In genomic region chr1:127956524-127956923, GRCm38 (mm10) we compare ENCODE assay signal across 25 mouse cellular contexts.
"Had no signal": no experiment of that assay in that cellular context is flagged by ENCODE, and none has a peak within 500 bp of the region (broad histone marks: within the 10 kb centered on the region; RNA-seq: fewer than 3 reads in every experiment).

No protein-coding gene starts in this region.

- DNase-seq: gastrocnemius, adult 2 months; gastrocnemius, postnatal 10 days; gastrocnemius, postnatal 25 days; heart, postnatal 10 days; heart, postnatal 4 days; kidney, adult 18-20 months; kidney, adult 8-10 months; kidney, postnatal 10 days; kidney, postnatal 25 days; kidney, postnatal 4 days; liver; liver, embryonic 13.5 days had no signal

- H3K9me3 ChIP-seq: heart, embryonic 10.5 days; heart, embryonic 12.5 days; hindbrain, embryonic 10.5 days; hindbrain, embryonic 12.5 days; hindbrain, embryonic 15.5 days; intestine, embryonic 15.5 days; limb, embryonic 10.5 days; limb, embryonic 12.5 days; liver, embryonic 13.5 days; liver, embryonic 15.5 days had no signal

- H3K9ac ChIP-seq: heart, embryonic 12.5 days; hindbrain, embryonic 12.5 days; hindbrain, embryonic 15.5 days; intestine, embryonic 15.5 days; limb, embryonic 12.5 days; liver, embryonic 13.5 days; liver, embryonic 15.5 days had no signal

- H3K27me3 ChIP-seq: heart, embryonic 12.5 days; hindbrain, embryonic 12.5 days; hindbrain, embryonic 15.5 days; intestine, embryonic 15.5 days; limb, embryonic 12.5 days; liver, embryonic 13.5 days; liver, embryonic 15.5 days had no signal

- H3K27ac ChIP-seq: gastrocnemius, adult 2 months; heart, embryonic 10.5 days; hindbrain, embryonic 10.5 days; hindbrain, embryonic 12.5 days; hindbrain, embryonic 15.5 days; intestine, embryonic 15.5 days; layer of hippocampus, adult 2 months; limb, embryonic 10.5 days; limb, embryonic 12.5 days; liver, embryonic 13.5 days; liver, embryonic 15.5 days had no signal

- H3K4me3 ChIP-seq: gastrocnemius, adult 2 months; heart, embryonic 10.5 days; heart, embryonic 12.5 days; hindbrain, embryonic 10.5 days; hindbrain, embryonic 12.5 days; hindbrain, embryonic 15.5 days; intestine, embryonic 15.5 days; layer of hippocampus, adult 2 months; limb, embryonic 10.5 days; limb, embryonic 12.5 days; liver, embryonic 13.5 days; liver, embryonic 15.5 days had no signal

- H3K4me2 ChIP-seq: heart, embryonic 12.5 days; hindbrain, embryonic 12.5 days; hindbrain, embryonic 15.5 days; intestine, embryonic 15.5 days; limb, embryonic 12.5 days; liver, embryonic 11.5 days; liver, embryonic 13.5 days; liver, embryonic 15.5 days had no signal

- H3K4me1 ChIP-seq: intestine, embryonic 15.5 days; limb, embryonic 10.5 days; liver, embryonic 13.5 days; liver, embryonic 15.5 days had no signal

- H3K36me3 ChIP-seq: hindbrain, embryonic 15.5 days; intestine, embryonic 15.5 days had no signal

- ATAC-seq: inflammation-experienced regulatory T-cells, adult 6 months; intestine, embryonic 15.5 days; intestine, postnatal 0 days had no signal
